Mouse (Mus musculus): ENCODE data around the gene Pacs1.

DNA sequence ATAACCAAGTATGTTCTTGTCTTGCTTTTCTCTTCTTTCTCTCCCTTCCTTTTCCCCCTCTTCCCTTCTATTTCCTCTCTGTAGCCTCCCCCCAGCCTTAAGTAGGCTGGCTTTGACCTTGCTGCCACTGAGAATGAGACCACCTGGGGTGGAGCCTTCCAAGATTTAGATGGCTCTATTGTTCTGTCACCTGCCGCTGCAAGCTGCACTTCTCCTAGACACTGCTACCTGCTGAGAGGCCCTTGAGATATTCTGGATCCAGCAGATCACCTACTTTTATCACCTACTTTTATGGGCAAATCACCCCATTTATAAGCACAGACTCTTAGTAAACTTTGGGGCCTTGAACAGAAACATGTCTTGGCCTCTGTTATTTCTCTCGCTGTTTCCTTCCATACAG is 48.3 kb downstream of the Pacs1 start:
- TF ChIP-seq CTCF (IDR thresholded peaks at IDR 0.05; ENCODE audit: low read depth) (no peak), EP300 (IDR thresholded peaks at IDR 0.05; ENCODE audit: low read depth) (no peak)
